Mouse (Mus musculus): ENCODE measurements around the gene Ctu2. TPM values are rescaled to one million over a fixed set of nuclear protein-coding genes. Genes with fewer than 3 reads are reported as not detected.

Ctu2 gene
- polyA plus RNA-seq, 1 experiment from 2014 or later, result 83.6 TPM

DNA sequence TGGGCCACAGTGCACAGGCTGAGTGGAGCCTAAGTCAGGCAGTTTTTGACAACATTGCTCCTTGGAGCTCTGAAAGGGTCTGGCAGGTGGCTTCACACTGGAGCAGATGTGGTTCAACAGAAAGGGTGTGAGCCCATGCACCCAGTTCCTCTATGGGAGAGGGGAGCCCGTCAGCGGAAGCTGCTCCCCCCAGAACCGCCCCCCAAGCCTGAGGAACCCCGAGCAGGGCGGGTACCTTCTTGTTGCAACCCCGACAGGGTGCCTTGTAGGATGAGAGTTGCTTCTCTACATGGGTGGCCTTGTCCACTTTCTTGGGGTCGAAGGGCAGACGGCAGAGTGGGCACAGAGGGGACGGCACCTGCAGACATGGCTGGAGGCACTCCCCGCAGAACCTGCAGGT, 6.0 kb upstream of the Ctu2 start:
- Histone ChIP-seq H3K4me2 (ENCODE audit: low read length) (no peak overlapping the region), H3K27ac (ENCODE audit: low read length) (no peak overlapping the region), H3K9ac (ENCODE audit: low read depth, low read length) (no peak overlapping the region), H3K4me1 (ENCODE audit: control insufficient read depth, insufficient read depth, low read length) (peaks cover 12% of the 10 kb centered on the region), H3K9me3 (replicated peaks; ENCODE audit: control insufficient read depth, low read length, poor library complexity, severe bottlenecking) (no peaks in the 10 kb centered on the region), H3K36me3 (ENCODE audit: control insufficient read depth, insufficient read depth, low read length) (peaks cover 32% of the 10 kb centered on the region), H3K27me3 (ENCODE audit: control insufficient read depth, insufficient read depth, low read depth, low read length) (no peaks in the 10 kb centered on the region), H3K4me3 (ENCODE audit: low read depth, low read length) (no peak overlapping the region)
- WGBS, result 86% methylated on average over 10 of the region's 10 CpGs
- ATAC-seq, result no peak

DNA sequence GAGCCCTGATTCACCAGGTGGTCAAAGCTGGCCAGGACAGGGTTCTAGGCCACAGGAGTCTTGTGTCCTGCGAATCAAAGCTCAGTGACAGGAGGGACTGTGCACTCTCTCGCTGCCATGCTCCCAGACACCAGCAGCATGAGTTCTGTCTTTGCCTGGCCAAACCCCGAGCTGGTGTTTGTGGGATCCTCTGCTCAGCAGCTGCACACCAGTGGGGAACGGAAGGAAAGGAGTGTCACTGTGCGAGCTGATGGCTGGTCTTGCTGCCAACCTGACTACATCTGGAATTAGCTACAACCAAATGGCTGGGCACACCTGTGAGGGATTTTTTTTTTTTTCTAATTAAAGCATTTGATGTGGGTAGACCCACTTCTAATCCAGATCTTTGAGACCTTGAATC, 5.3 kb upstream of the Ctu2 start:
- H3K9ac ChIP-seq (ENCODE audit: low read depth, low read length), result no peak overlapping the region
- no peak for ATAC-seq
- H3K9me3 ChIP-seq (replicated peaks; ENCODE audit: control insufficient read depth, low read length, poor library complexity, severe bottlenecking), result no peaks in the 10 kb centered on the region
- no peak overlapping the region for H3K4me3 ChIP-seq (ENCODE audit: low read depth, low read length)
- no peak overlapping the region for H3K27ac ChIP-seq (ENCODE audit: low read length)
- WGBS, result 82% methylated on average over 5 of the region's 5 CpGs
- no peak overlapping the region for H3K4me2 ChIP-seq (ENCODE audit: low read length)
- H3K27me3 ChIP-seq (ENCODE audit: control insufficient read depth, insufficient read depth, low read depth, low read length), result no peaks in the 10 kb centered on the region
- peaks cover 14% of the 10 kb centered on the region for H3K4me1 ChIP-seq (ENCODE audit: control insufficient read depth, insufficient read depth, low read length)
- H3K36me3 ChIP-seq (ENCODE audit: control insufficient read depth, insufficient read depth, low read length), result peaks cover 28% of the 10 kb centered on the region

DNA sequence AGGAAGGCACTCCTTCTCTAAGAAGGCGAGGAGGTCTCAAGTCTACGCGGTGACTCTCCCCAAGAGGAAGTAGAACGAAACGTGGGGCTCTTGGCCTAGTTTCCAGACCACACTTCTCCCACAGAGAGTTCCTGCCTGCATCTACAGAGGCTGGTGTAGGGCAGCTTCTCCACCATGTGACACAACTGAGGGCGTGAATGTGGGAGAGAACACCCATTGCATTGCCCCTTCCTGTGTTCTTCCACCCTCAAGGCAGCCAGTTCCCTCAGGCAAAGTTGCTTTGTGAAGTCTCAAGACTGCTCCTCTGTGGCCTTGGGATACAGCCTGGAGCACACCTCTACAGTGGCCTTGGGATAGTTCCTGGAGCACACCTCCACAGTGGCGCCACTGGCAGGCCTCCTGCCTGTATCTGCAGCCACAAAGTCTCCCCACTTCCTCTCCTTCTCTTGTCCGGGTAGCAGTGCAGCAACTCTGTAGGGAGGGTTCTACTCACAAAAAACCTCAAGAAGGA, 2.0 kb upstream of the Ctu2 start:
- 93% methylated on average over 8 of the region's 8 CpGs for WGBS

DNA sequence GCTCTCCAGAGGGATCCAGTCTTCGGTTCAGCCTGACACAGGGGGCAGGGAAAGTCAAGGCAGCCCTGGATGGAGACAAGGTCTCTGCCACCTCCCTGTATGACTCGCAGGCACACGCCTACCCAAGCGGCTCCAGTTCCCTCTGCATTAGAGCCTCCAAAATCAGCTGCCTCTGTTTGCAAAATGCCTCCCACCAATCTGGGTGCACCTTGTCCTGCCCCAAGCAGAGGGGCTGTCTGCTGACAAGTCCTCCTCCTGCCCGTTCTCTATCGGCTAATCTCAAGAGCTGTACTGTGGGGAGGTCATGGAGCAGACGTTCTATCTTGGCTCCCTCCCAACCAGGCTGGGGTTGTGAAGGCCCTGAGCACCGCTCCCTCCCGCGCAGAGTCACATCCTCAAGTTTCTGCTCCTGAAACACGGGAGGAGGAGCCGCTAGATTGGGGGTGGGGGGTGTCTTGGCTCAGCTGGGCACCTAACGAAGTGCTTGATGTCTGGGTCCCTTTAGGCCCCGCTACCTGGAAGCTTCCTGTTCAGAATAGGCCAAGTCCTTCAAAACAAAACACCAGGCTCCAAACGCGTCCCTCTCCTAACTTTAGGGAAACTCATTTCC, 887 bp upstream of the Ctu2 start:
- Histone ChIP-seq H3K27ac (ENCODE audit: low read length) (no peak overlapping the region), H3K36me3 (ENCODE audit: control insufficient read depth, insufficient read depth, low read length) (peaks cover 21% of the 10 kb centered on the region), H3K9ac (ENCODE audit: low read depth, low read length) (peak overlapping the region; percentile 79), H3K4me1 (ENCODE audit: control insufficient read depth, insufficient read depth, low read length) (peaks cover 21% of the 10 kb centered on the region), H3K9me3 (replicated peaks; ENCODE audit: control insufficient read depth, low read length, poor library complexity, severe bottlenecking) (no peaks in the 10 kb centered on the region), H3K4me3 (ENCODE audit: low read depth, low read length) (peak overlapping the region; percentile 69), H3K4me2 (ENCODE audit: low read length) (peak overlapping the region; percentile 99), H3K27me3 (ENCODE audit: control insufficient read depth, insufficient read depth, low read depth, low read length) (no peaks in the 10 kb centered on the region)
- no peak; the same call in 1 of the 2 replicates for ATAC-seq
- WGBS, result 17% methylated on average over 16 of the region's 16 CpGs

More for the DNA sequence above, 2.0 kb upstream of the Ctu2 start:
- no peak overlapping the region for H3K9ac ChIP-seq (ENCODE audit: low read depth, low read length)
- peaks cover 21% of the 10 kb centered on the region for H3K4me1 ChIP-seq (ENCODE audit: control insufficient read depth, insufficient read depth, low read length)
- no peaks in the 10 kb centered on the region for H3K27me3 ChIP-seq (ENCODE audit: control insufficient read depth, insufficient read depth, low read depth, low read length)
- no peak overlapping the region for H3K4me2 ChIP-seq (ENCODE audit: low read length)
- no peak for ATAC-seq
- no peaks in the 10 kb centered on the region for H3K9me3 ChIP-seq (replicated peaks; ENCODE audit: control insufficient read depth, low read length, poor library complexity, severe bottlenecking)
- no peak overlapping the region for H3K27ac ChIP-seq (ENCODE audit: low read length)
- peaks cover 13% of the 10 kb centered on the region for H3K36me3 ChIP-seq (ENCODE audit: control insufficient read depth, insufficient read depth, low read length)
- H3K4me3 ChIP-seq (ENCODE audit: low read depth, low read length), result no peak overlapping the region

DNA sequence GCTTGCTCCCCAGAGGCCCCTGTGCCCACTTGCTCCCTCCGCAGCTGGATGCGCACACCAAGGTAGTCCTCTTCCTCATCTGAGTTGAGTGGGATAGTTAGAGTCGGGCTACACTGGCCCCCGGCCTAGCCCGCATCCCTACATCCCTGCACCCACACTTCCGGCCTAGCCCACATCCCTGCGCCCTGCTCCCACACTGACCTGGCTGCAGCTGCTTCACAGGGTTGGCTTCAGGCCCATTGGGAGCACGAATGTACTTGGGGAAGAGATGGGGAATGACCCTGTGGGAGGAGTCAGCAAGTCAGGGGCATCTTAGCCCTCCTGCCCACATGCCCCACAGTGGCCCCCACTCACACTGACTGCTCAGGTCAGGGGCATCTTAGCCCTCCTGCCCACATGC, 6.5 kb downstream of the Ctu2 start:
- Histone ChIP-seq H3K9ac (ENCODE audit: low read depth, low read length) (no peak overlapping the region), H3K4me2 (ENCODE audit: low read length) (no peak overlapping the region), H3K4me3 (ENCODE audit: low read depth, low read length) (no peak overlapping the region), H3K4me1 (ENCODE audit: control insufficient read depth, insufficient read depth, low read length) (no peaks in the 10 kb centered on the region; the same call in 1 of the 2 replicates), H3K9me3 (replicated peaks; ENCODE audit: control insufficient read depth, low read length, poor library complexity, severe bottlenecking) (no peaks in the 10 kb centered on the region), H3K27me3 (ENCODE audit: control insufficient read depth, insufficient read depth, low read depth, low read length) (no peaks in the 10 kb centered on the region), H3K36me3 (ENCODE audit: control insufficient read depth, insufficient read depth, low read length) (peaks cover 49% of the 10 kb centered on the region), H3K27ac (ENCODE audit: low read length) (no peak overlapping the region)
- WGBS, result 93% methylated on average over 8 of the region's 8 CpGs
- no peak for ATAC-seq

DNA sequence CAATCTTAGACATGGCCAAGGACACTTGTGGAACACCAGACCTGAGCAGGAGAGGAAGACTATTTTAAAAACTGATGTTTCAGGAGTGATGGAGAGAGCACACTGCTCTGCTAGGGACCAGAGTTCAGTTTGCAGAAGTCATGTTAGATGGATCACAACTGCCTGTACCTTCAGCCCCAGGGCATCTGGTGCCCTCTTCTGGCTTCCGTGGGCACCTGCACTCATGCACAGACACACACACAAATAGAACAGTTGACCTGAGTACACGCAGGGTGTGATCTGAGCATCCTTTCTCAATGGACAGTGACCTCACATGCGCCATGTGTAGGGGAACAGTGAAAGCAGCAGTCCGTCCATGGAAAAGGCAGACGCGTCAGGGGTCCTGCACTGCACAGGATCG, 7.9 kb downstream of the Ctu2 start:
- H3K36me3 ChIP-seq (ENCODE audit: control insufficient read depth, insufficient read depth, low read length), result peaks cover 45% of the 10 kb centered on the region

DNA sequence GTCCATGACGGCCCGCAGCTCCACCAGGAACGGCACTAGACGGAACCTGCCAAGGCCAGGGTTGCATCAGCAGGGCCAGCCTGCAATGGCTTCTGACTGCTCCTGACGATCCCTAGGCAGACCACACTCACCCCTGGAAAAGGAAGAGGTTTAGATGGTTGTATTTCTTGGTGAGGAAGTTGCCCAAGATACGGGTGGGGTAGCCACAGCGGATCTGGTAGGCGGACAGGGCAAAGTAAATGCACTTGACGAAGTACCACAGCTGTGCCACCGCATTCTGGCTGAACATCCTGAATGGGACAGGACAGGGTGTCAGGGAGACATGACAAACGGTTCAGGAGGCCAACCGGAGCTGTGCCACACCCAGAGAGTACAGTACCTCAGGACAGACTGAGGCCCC, 8.9 kb downstream of the Ctu2 start:
- no peak overlapping the region for H3K9ac ChIP-seq (ENCODE audit: low read depth, low read length)
- peaks cover 36% of the 10 kb centered on the region for H3K36me3 ChIP-seq (ENCODE audit: control insufficient read depth, insufficient read depth, low read length)
- H3K4me2 ChIP-seq (ENCODE audit: low read length), result no peak overlapping the region
- WGBS, result 92% methylated on average over 12 of the region's 12 CpGs
- H3K4me1 ChIP-seq (ENCODE audit: control insufficient read depth, insufficient read depth, low read length), result no peaks in the 10 kb centered on the region
- no peaks in the 10 kb centered on the region for H3K9me3 ChIP-seq (replicated peaks; ENCODE audit: control insufficient read depth, low read length, poor library complexity, severe bottlenecking)
- no peak overlapping the region for H3K27ac ChIP-seq (ENCODE audit: low read length)
- no peak overlapping the region for H3K4me3 ChIP-seq (ENCODE audit: low read depth, low read length)
- ATAC-seq, result no peak
- no peaks in the 10 kb centered on the region for H3K27me3 ChIP-seq (ENCODE audit: control insufficient read depth, insufficient read depth, low read depth, low read length)

More for the DNA sequence above, 7.9 kb downstream of the Ctu2 start:
- Histone ChIP-seq H3K27me3 (ENCODE audit: control insufficient read depth, insufficient read depth, low read depth, low read length) (no peaks in the 10 kb centered on the region), H3K27ac (ENCODE audit: low read length) (no peak overlapping the region), H3K4me3 (ENCODE audit: low read depth, low read length) (no peak overlapping the region), H3K4me2 (ENCODE audit: low read length) (no peak overlapping the region), H3K9me3 (replicated peaks; ENCODE audit: control insufficient read depth, low read length, poor library complexity, severe bottlenecking) (no peaks in the 10 kb centered on the region), H3K9ac (ENCODE audit: low read depth, low read length) (no peak overlapping the region), H3K4me1 (ENCODE audit: control insufficient read depth, insufficient read depth, low read length) (no peaks in the 10 kb centered on the region)
- ATAC-seq, result no peak
- WGBS, result 95% methylated on average over 7 of the region's 7 CpGs

DNA sequence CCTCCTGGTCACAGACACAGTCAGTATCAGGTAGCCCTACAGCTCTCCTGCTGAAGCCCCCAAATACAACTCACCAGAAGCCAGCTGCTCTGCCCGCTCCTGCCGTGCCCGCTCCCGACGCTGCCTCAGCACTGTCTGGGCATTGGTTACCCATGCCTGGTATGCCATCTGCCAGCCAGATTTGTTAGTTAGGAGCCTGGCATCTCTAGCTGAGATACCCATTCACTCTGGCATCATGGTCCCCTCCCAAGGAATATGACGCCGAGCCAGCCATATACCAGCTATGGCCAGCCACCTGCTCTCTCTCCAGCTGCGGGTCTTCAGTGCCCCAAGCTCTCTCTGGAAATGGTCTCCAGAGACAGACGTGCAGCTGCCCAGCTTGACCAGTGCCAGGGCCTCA, 12.4 kb downstream of the Ctu2 start:
- Histone ChIP-seq H3K4me2 (ENCODE audit: low read length) (no peak overlapping the region), H3K36me3 (ENCODE audit: control insufficient read depth, insufficient read depth, low read length) (peaks cover 8% of the 10 kb centered on the region), H3K9ac (ENCODE audit: low read depth, low read length) (no peak overlapping the region), H3K27ac (ENCODE audit: low read length) (no peak overlapping the region), H3K4me3 (ENCODE audit: low read depth, low read length) (no peak overlapping the region), H3K9me3 (replicated peaks; ENCODE audit: control insufficient read depth, low read length, poor library complexity, severe bottlenecking) (no peaks in the 10 kb centered on the region), H3K27me3 (ENCODE audit: control insufficient read depth, insufficient read depth, low read depth, low read length) (no peaks in the 10 kb centered on the region), H3K4me1 (ENCODE audit: control insufficient read depth, insufficient read depth, low read length) (no peaks in the 10 kb centered on the region)
- no peak for ATAC-seq
- WGBS, result 86% methylated on average over 9 of the region's 9 CpGs

DNA sequence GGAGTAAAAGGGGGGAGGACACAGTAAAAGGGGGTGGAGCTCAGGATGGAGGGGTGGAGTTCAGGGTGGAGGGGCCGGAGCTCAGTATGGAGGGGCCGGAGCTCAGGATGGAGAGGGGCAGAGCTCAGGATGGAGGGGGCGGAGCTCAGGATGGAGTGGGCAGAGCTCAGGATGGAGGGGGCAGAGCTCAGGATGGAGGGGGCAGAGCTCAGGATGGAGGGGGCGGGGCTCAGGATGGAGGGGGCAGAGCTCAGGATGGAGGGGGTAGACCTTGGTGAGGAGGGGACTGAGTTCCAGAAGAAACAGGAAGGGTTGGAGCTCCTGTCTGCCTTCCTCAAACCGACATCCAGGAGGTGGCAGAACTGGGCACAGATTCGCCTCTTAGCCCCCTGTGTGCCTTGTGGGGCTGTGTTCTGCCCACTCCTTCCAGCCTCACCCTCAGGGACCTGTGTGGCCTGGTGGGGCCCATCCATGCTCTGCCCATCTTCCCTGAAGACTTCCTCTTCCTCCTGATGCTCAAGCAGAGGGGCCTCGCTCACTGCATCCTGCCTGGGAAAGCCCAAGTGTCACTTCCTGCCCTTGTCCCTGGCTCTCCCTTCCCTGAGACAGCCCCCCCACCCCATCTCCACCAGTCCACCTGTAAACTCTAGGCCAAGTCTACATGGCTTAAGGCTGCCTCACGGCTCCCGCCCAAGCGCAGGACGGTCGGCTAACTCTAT, 21.2 kb downstream of the Ctu2 start:
- H3K9me3 ChIP-seq (replicated peaks; ENCODE audit: control insufficient read depth, low read length, poor library complexity, severe bottlenecking), result no peaks in the 10 kb centered on the region
- no peak overlapping the region for H3K4me3 ChIP-seq (ENCODE audit: low read depth, low read length)
- H3K4me1 ChIP-seq (ENCODE audit: control insufficient read depth, insufficient read depth, low read length), result no peaks in the 10 kb centered on the region
- no peaks in the 10 kb centered on the region for H3K27me3 ChIP-seq (ENCODE audit: control insufficient read depth, insufficient read depth, low read depth, low read length)
- 89% methylated on average over 11 of the region's 12 CpGs for WGBS
- H3K27ac ChIP-seq (ENCODE audit: low read length), result no peak overlapping the region
- no peak for ATAC-seq
- H3K36me3 ChIP-seq (ENCODE audit: control insufficient read depth, insufficient read depth, low read length), result no peaks in the 10 kb centered on the region
- no peak overlapping the region for H3K9ac ChIP-seq (ENCODE audit: low read depth, low read length)
- H3K4me2 ChIP-seq (ENCODE audit: low read length), result no peak overlapping the region

Measured in midbrain, embryonic 16.5 days (tissue).